Mouse (Mus musculus) WW6 (cell line): ENCODE data around the gene Ntrk3.

Experiments used
- DNase-seq: peaks from one replicate; pipeline ENCODE4 v3.0.0-alpha.2; 2013; ENCODE audit warnings: low read depth, low spot score

Ntrk3 gene

DNA sequence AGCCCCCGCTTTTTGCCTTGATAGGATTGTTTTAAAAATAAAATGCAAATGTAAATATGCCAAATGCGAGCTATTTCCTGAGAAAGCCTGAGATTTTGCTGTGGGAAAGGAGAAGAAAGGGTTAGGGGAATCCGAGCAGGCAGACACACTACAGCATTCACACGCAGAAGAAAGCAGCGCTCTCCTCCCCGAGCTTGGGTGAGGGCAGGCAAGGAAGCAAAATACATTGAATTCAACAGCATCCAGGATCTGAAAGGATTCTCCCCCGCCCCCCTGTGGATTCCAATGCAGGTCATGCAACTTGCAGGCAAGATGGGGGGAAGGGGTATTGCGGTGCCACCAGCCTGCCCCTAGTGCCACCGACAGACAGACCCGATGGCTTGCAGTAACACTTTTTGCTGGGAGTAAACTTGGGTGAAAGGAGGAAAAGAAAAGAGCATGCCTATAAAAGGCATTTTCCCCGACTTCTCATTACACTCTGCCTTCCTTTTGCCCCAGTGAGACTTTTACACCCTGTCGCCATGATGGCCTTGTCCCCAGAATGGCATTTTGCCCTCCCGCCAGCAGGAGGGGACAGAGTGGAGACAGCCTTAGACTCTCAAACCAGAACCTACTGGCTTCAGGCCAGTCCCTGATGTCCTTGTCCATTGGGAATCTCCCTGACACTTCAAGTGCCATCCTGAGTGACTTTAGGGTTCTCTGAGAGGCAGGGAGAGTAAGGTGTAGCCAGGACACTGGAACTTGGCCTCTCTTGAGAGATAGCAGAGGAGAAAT, 158.2 kb downstream of the Ntrk3 start:
- DNase-seq = no peak

DNA sequence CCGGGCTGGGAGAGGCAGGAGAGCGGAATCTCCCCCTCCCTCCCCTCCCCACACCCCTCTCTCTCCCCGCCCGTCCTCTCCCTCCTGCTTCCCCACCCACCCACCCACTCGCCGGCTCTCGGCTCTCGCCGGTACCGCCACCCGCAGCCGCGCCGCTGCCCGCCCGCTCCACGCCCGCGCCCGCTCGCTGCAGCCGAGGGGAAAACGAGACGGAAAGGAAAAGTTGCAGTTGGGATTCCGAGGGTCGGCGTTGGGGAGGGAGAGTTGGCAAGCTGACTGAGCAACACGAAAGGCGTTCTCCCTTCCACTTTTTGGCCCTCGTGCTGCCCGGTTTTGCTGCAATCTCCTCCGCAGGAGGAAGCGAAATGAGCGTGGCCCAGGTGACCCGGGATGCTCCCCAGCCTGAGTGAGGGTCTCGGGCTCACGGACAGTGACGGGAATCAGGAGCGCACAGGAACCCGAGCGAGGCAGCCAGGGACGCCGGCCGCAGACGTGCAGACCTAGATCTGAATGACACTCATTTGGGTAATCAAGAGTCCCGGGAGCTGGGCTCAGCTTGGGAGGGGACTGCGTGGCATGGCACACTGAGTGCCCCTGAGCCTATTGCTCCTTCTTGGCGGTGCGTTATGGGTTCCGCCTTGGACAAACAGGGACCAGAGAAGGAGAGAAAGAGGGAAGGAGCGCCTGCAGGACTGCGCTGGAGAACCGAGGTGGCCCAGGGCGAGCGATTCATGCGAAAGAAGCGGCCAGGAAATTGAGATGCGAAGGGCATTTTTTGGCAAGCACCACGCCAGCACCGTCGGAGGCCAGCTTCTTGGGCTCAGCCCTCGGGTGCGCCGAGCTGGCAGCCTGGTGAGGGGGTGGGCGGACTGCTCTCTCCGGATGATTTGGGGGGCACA, 159.1 kb downstream of the Ntrk3 start:
- DNase-seq = no peak

DNA sequence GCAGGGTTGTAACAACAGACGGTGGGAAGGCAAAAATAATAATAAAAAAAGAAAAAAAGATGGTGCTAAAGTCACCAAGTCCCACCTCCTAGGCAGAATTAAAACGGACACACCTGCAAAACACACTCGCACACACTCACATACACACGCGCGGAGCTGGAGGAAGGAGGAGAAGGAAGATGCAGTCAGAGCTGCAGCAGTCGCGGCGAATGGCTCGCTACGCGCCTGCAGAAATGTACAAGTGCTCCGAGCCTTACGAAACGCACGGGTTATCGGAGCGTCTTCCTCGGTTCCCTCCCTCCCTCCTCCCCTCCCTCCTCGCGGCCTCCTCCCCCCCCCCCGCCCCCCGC, 159.7 kb downstream of the Ntrk3 start:
- DNase-seq = no peak

DNA sequence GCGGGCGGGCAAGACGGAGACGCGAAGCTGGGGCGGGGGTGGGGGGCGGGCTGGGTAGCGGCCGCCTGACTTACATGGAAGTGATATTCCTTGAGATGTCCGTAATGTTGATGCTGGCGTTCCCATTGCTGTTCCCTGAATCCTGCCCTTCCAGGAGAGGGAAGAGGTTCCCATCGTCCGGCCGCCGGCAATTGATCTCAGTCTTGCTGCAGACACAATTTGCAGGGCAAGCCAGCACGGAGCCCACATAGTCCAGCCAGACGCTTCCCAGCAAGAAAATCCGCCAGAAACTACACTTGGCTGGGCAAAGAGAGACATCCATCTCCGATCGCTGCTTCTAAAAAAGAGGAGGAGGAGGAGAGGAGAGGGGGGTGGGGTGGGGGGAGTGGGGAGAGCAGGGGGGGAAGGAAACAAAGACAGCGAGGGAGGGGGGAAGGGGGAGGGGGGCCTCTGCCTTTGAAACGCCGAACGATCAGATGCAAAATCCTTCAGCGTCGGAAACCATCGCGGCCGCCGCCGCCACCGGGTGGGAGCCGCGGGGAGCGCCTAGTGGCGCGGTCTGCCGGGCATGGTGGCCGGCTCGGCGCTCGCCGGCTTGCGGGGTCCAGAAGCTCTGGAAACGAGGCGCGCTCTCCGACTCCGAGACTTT, 160.2 kb downstream of the Ntrk3 start:
- DNase-seq = no peak

DNA sequence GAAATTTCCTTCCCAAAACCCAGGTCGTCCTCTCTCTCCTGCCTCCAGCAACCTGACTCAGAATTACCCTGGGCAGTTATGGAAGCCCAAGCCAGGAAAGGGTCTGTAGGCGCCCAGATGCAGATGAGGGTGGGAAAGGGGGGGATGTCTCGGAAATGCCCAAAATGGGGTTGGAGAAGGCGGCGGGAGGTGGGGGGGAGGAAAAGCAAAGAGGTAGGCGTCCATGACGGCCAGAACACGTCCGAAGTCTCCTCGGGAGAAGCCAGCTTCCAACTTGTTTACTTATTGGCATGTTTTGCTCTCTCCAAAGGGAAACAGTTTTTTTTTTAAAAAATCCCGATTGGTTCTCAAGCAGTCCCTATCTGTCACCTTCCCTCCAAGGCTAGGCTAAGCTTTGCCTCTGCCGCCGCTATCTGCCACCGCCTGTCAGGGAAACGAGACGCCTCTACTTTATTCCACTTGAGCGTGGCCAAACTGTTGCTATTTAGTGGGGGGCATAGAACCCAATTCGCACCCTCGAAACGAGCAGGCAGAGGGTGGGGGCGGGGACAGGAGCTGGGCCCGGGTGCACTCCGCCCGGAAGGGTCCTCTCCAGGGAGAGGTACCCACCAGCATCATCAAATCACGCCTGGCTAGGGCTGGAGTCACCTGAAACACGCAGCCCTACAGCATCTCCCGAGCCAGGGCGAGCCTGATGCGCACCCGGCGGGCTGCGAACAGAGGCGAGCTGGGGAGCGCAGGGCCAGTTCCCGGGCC, 160.9 kb downstream of the Ntrk3 start:
- no peak for DNase-seq

DNA sequence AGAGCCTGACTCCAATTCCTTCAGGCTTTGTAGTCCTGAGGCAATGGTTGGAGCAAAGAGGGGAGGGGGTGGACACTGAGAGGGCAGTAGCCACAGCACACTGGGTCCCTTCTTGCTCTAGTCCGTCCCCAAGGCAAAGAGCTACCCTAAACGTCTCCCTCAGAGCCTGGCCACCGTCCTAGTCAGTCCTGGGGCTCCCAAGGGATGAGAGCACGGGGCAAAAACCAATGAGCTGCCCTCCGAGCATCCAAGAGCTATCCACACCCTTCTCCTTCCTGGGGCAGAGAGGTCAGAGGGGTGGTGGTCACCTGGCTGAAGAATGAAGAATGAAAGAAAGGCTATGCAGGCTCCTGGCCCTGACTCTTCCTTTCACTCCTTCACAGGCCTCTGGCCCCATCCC, 161.6 kb downstream of the Ntrk3 start:
- no peak for DNase-seq

DNA sequence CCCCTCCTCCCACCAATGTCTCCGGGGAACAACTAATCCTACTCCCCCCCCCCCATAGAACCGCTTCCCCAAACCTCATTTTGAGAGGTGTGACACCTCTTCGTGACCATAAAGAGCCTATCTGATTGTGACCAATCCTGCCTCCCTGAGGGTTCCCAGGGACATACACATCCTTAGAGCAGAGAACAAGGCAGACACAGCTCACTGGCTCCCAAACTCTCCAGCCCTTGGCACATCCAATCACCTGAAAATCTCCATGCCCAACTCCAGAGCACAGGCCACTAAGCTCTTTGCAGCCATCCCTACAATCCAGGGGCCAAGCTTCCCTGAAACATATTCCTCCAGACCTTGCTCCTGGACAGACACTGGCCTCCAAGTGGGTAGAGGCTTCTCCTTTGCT, 162.3 kb downstream of the Ntrk3 start:
- DNase-seq = no peak

DNA sequence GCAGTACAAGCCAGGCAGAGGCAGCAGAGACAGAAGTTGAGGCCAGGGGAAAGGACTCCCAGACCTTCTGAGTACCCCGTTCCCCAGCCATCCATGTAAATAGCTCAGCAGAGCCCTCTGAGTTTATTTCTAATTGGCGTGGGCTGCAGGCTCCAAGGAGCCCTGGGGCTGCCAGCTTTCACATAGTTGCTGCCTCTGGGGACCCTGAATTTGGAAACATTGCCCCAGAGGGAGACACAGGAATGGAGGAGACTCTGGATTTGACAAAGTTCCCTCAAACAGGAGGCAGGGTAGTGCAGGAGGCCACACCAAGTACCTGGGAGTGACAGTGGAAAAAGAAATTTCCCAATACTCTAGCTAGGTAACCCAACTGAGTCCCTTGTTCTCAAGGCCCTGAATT, 166.6 kb downstream of the Ntrk3 start:
- DNase-seq = no peak

DNA sequence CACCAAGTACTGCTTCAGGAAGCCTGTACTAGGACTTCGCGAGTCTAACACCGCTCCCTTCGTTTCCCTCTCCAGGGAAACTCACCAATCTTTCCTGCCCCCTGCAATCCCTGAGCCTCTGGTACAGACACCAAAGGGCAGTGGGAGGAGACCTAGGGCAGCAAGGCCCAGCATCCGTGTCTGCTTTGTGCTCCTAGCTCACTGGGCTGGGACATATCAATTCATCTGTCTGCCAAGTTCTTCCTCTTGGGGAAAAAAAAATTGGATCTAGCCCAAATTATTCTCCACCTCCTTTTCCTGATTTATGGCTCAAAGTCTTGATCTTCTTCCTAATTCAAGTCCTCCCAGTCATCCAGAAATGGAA, 168.6 kb downstream of the Ntrk3 start:
- DNase-seq = no peak

DNA sequence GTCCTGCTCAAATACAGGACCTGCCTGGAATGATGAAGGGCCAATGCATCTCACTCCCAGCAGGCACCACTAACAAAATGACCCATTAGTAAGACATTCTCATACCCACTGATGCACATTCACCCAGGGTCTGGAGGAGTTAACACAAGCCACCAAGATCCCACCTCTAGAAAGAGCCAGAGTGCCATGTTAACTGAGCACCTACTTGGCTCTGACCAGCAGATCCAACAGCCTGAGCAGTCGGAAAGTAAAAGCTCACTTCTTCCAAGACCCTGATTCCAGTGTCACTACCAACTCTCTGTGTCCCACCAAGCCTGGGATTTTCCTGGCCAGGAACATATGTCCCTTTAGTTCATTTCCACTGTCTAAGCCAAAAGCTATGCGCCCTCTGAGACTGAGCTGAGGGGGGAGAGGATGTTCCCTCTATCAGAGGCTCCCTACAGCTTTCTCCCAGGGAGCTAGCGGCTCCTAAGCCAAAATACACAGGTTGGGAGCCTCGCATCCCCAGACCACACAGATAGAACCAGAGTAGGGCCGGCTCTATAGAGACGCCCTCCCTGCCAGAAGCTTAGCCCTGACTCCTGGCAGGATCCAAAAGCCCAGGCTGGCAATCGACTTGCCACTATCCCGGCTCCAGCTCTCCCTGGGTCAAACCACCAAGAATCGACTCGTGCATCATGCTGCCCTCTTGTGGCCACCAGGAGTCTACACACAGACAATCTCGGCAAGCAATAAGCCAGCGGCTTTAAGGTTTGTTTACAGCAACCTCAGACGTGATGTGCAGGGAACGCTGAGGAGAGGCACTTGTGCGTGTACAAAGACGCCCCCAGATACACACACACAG, 169.2 kb downstream of the Ntrk3 start:
- no peak for DNase-seq

DNA sequence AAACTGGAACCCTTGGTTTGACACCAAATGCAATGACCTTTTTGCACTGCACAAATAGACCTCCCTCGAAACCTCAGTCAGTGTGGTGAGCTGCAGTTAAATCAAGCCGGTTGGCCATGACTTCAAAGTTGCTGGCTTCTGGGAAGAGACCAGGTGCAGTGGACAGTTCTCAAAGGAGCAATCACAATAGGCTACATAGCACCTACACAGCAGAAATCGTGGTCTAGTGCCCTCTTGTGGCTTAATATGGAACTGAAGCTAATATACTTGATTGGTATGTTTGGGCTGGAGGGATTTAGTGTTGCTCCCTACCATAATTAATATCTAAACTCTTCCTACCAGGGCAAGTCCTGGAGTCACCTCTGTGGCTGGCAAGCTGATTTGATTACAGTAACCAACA, 171.2 kb downstream of the Ntrk3 start:
- DNase-seq = no peak

DNA sequence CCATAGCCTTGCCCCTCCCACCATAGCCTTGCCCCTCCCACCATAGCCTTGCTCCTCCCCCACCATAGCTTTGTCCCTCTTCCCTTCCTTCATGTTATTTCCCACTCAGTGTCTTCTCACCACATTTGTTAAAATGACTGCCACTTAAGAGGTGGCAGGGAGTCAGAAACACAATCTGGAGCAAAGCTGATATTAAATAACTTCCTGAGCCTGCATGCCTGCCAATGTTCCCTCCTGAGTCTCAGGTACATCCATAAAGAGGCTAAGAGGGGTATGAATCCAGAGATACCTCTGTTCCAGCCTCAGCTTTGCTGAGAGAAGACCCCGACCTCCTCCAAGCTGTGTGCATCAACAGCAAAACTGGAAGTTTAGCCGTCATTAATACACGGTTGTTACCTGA, 172.4 kb downstream of the Ntrk3 start:
- DNase-seq = no peak

DNA sequence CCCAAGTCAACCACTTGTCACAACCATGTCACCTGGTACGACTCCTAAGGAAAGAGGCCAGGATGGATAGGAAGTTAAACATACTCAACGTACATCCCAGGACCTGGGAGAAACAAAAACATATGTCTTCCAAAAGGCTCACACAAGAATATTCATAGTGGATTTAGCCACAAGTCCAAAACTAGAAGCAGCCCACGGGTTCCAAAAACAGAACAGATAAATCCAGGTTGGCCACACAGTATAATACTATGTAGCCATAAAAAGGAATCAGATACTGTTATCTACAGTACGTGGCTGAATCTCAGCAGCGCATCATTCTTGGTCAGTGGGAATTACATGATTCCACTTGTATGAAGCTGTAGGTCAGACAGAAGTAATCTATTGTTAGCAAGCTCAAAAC, 179.3 kb downstream of the Ntrk3 start:
- no peak for DNase-seq

DNA sequence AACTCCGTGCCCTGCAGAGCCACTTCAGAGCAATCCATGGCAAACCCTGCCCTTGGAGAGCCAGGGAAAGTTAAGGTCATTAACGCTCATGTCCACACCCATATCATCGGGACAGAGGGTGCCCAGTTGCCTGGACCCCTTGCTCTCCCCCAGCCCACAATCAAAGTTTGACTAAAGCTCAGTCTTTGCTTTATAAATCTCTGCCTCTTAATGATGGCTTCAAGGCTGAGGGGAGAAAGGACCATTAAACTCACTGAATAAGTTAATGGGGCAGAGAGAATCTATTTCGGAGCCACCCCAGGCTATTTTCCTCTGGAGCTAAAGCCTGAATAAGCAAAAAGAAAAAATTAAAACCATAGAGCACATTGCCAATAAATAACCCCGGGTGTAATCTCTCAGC, 182.3 kb downstream of the Ntrk3 start:
- no peak for DNase-seq

DNA sequence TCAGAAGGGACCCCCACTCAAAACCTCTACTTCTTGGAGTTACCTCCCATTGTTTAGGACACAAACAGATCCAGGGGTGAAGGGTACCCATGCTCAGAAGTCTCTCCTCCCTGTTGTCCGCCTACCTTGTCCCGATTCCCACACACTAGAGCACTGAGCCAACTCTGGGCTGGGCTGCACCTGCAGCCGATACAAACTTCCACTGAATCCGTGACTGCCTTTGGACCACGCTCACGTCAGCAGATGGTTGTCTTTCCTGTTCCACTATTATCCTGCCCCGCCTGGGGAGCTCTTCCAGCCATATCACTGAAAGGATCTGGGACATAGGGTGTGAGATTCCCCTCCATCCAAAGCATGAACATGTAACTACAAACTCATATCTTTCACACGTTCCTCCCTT, 188.4 kb downstream of the Ntrk3 start:
- DNase-seq = no peak

DNA sequence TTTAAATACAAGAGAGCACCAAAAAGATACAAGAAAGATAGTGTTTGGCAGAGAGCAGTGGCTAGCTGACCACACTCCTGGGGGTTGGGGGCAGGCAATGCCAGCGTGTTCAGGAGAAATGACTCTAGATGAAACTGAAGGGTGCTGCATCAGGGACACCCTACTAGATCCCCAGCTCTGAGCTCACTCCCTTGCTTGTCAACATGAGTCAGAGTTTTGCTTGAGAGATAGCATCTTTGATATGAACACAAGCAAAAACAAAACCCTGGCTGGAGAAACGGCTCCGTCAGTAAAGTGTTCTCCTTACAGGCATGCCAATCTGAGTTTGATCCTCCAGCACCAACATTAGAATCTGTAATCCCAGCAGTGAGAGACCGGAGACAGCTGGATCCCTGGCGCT, 189.1 kb downstream of the Ntrk3 start:
- DNase-seq = no peak

DNA sequence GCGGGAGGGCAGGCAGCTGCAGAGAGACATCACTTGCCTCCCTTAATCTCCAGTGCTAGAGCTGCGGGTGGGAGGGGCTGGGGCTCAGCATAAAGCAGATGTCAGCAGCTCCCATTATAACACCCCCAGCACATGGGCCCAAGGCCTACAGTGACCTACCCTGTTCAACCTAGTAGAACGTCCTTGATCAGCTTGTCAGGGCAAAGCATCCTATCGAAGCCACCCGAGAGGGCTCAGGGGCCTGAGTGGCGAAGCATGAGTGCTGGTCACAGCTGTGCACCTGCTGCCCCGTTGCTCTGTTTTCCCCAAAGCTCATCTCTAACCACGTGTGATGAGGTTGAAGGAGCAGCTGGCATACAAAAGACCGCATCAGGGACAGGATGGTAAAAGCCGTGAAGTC, 191.3 kb downstream of the Ntrk3 start:
- DNase-seq = no peak

DNA sequence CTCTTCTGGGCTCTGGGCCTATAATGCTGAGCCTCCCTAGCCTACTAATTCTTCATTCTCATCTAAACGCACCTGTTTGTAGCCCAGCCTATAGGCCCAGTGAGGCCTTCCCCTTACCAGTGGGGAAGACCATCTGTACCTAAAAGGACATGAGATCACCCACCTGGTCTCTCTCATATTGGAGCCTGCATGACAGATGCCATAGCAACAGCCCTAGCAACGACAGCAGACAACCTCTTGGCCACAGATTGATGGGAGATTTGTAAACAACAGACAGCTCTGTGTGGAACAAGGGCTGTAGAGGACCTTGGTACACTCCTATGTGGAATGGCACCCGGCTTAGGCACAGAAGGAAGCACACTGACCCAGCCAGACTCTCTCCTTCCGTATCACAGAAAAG, 195.3 kb downstream of the Ntrk3 start:
- no peak for DNase-seq

DNA sequence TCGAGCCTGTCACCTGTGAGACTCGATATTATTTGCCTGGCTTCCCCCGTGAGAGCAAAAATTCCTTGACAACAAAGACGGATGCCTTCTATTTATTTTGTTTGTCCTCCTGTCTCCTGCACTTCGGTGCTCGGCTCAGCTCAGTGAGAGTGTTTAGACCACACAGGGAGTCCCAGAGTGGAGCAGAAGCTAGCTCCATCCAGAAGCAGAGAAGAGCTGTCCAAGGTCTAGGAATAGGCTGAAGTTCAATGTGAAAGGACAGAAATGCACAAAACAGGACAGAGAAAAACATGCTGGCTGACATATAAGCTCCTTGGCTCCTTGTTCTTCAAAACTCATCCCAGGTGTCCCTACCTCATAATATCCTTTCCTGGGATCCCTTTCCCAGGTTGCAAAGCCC, 207.5 kb downstream of the Ntrk3 start:
- no peak for DNase-seq

DNA sequence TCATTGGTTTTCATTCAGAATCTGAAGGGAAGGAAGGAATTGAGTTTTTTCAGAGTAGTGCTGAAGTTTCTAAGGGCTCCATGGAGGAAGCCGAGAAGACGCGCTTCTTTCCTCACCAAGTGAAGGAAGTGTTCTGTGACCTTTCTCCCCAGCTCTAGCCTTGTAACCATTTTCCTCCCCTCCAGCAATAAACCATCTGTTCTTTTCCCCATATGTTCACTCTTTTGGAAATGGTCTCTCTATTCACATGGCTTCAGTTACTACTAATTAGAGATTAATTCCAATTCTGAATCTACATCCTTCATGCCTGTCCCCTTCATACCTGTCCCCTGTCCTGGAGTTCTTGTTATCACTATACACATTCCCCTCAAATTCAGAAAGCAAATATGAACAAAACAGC, 209.8 kb downstream of the Ntrk3 start:
- DNase-seq = no peak

DNA sequence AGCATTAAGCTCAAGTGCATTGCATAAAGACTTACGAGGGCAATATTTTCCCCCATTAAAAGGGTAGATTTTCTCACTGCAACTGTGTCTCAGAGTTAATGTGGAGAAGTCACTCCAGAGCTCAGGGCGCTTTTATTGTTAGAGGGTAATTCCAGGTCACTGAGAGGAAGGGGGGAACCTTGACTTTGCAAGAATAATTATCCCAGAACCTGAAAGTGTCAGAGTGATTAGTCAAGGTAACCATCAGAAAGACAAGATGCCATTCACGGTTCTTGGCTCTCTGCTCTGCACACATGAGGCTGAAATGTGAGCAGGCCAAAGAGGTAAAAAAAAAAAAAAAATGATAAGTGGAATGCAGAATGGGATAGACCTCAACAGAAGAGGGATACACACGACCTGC, 210.2 kb downstream of the Ntrk3 start:
- no peak for DNase-seq
